Mouse (Mus musculus): ENCODE results near the gene Bhlhb9.
"Not testable (repeated sequence)": the region's sequence is repeated elsewhere in the genome, so short reads cannot be mapped to it uniquely, and the experiment has no call there.

Bhlhb9 gene

GRCm38 (mm10) chrX:135797212-135797644, at the start of gene Bhlhb9:
Bhlhb9 (plus strand) TSS chrX:135797594.
- in situ Hi-C loops (cut with MboI, MseI): loop anchor here (5.0 kb wide), 1 partner anchor 45 kb away; no protein-coding TSS in a partner anchor

- in situ Hi-C loops (cut with MboI, MseI): loop anchor here in 1 of 2 experiments (5.0 to 10.0 kb wide), 2 partner anchors 101 to 178 kb away; no protein-coding TSS in a partner anchor
Measured at GRCm38 (mm10) chrX:135752832-135753231, 44.6 kb upstream of the Bhlhb9 start.

- in situ Hi-C loops (cut with MboI, MseI): no loop called here
Measured at GRCm38 (mm10) chrX:135761707-135762106, 35.7 kb upstream of the Bhlhb9 start.

DNA sequence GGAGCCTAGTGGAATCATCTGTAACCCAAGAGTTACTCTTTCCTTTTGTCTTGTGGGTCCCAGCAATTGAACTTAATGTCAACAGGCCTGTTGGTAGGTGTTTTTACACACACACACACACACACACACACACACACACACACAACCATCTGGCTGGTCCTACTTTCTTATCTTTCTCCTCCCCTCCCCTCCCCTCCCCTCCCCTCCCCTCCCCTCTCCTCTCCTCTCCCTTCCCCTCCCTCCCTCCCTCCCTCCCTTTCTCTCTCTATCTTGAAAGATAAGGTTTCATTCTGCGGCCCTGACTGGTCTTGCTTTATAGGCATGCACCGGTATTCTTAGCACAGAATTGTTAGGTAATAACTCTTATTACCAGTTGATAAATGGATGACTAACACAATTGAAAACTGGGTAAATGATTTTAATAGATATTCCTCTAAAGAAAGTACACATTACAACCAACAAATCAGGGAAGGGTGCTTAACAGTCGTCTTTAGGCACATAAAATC, 29.3 kb upstream of the Bhlhb9 start:
- in situ Hi-C loops (cut with MboI, MseI): no loop called here

GRCm38 (mm10) chrX:135768565-135768964, 28.8 kb upstream of the Bhlhb9 start:
- in situ Hi-C loops (cut with MboI, MseI): no loop called here

DNA sequence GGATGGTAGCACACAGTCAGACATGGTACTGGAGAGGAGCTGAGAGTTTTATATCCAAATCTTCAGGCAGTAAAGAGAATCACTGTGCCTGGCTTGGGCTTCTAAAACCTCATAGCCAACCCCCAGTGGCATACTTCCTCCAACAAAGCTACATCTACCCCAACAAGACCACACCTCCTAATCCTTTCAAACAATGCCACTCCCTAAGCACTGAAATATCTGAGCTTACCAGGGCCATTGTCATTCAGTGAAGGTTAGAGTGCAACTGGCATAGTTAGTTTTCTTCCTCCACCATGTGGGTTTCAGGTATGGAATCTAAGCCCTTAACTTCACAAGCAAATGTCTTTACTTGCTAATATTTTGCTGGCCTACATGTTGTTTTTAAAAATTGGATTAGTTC, 5.9 kb upstream of the Bhlhb9 start:
- in situ Hi-C loops (cut with MboI, MseI): no loop called here

- in situ Hi-C loops (cut with MboI, MseI): no loop called here
Measured at GRCm38 (mm10) chrX:135792326-135792725, 5.1 kb upstream of the Bhlhb9 start.

GRCm38 (mm10) chrX:135795591-135796304, 1.6 kb upstream of the Bhlhb9 start:
- in situ Hi-C loops (cut with MboI, MseI): loop anchor here (5.0 kb wide), 1 partner anchor 47 kb away; no protein-coding TSS in a partner anchor

DNA sequence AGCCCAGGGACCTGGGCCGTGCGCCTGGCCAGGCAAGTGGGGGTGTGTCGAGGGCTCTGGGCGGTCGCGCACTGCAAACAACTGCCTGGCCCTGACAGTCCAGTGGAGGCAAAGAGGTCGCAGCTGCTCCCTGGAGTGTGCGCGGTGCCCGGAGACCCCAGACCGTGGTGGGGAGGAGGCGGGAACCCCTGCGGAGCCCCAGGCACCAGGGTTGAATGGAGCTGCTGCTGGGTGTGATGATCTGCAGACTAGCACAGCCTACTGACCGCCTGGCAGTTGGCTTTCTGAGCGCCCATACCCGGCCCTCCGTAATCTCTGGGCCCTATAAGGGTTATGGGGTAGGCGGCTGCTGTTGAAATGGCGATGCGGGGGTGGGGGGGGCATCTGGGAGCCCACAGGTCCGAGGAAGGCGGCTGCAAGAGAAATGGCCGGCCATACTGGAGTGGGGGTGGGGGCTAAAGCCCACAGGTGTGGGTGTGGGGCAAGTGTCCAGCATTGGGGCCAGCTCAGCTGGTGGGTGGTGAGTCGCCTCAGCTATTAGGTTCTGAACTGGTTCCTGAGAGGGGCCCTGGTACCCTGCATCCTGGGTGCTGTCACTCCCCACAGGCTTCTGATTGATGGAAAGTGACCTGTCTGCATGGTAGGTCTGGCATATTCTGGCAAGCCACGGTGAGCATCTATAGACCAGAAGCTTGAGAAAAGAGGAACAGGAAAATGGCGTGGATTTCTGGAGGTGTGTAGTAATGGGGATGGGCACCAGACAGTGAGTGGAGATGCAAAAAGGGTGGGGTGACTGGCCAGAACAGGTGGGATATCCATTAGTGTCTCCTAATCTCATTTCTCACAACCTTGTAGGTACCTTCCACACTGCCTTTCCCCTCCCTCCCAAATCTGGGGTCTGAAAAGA, 836 bp upstream of the Bhlhb9 start:
- in situ Hi-C loops (cut with MboI, MseI): loop anchor here (5.0 kb wide), 1 partner anchor 46 kb away; no protein-coding TSS in a partner anchor

DNA sequence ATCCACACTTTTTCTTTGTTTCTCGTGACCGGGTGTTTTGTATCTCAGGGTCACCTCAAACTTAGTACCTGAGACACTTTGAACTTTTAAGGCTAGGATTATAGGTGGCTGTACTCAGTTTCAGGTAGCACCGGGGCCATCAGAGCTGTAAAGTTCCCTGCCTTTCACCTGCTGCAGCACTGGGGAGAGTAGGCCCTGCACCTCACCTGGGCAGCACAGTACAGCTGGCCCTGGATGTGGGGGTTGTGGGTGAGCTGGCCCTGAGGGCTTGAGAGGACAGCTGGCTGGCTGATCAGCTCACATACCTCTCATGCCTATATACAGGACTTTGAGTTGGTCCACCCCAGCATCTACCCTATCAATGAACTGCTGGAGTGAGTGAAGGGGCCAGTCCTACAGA, 6.8 kb downstream of the Bhlhb9 start:
- in situ Hi-C loops (cut with MboI, MseI): loop anchor here in 1 of 2 experiments (5.0 to 25.0 kb wide), 2 partner anchors 168 to 667 kb away; no protein-coding TSS in a partner anchor

DNA sequence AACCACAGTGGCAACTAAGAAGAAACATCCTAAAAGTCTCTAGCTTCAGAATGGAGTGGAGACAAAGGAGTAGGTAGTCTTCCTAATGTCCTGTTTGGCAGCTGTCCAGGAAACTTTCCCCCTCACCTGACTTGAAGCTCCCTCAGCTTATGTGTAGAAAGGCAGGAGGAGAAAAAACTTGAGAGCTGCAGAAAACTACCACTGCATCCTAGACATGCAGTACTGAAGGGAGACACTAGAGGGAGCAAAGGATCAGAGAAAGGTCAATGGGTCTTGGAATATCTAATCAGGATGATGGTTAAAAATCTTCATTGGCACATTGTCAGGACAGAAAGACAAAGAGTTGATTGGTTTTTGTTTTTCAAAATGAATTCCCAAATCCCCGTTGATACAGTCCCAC, 8.4 kb downstream of the Bhlhb9 start:
- in situ Hi-C loops (cut with MboI, MseI): loop anchor here in 1 of 2 experiments (25.0 kb wide), 1 partner anchor 668 kb away; no protein-coding TSS in a partner anchor

GRCm38 (mm10) chrX:135835896-135836295, 38.5 kb downstream of the Bhlhb9 start:
- in situ Hi-C loops (cut with MboI, MseI): not testable (repeated sequence)

DNA sequence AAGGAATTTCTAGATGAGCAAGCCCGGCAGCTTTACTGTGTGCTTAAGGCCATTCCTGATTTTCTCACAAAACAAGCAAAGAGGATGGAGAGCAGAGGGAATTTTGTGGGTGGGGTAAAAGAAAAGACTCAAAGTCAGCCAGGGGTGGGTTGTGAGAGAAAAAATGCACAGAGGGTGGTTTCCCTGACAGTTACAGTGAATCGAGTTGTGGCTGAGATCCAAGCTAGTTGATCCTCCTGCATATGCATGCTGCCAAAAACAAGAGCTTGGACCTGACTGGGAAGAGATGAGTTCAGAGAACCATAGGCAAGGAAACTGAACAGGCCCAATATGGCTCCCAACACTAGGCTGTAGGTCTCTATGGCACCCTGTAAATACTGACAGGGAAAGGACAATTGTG, 40.5 kb downstream of the Bhlhb9 start:
- in situ Hi-C loops (cut with MboI, MseI): no loop called here

GRCm38 (mm10) chrX:135838521-135839360, 41.3 kb downstream of the Bhlhb9 start, which contains the start of gene Gprasp2:
Gprasp2 (plus strand) TSS chrX:135839034.
- in situ Hi-C loops (cut with MboI, MseI): not testable (repeated sequence)

GRCm38 (mm10) chrX:135839397-135840391, 42.3 kb downstream of the Bhlhb9 start:
- in situ Hi-C loops (cut with MboI, MseI): loop anchor here (5.0 kb wide), 1 partner anchor 42 kb away; the partner anchor contains the start of gene Bhlhb9 (in 2 of the 2)

- in situ Hi-C loops (cut with MboI, MseI): loop anchor here in 1 of 2 experiments (10.0 kb wide), 1 partner anchor 1632 kb away; no protein-coding TSS in a partner anchor
Measured at GRCm38 (mm10) chrX:135866806-135867205, 69.4 kb downstream of the Bhlhb9 start.

GRCm38 (mm10) chrX:135876679-135877078, 79.3 kb downstream of the Bhlhb9 start:
- in situ Hi-C loops (cut with MboI, MseI): no loop called here

DNA sequence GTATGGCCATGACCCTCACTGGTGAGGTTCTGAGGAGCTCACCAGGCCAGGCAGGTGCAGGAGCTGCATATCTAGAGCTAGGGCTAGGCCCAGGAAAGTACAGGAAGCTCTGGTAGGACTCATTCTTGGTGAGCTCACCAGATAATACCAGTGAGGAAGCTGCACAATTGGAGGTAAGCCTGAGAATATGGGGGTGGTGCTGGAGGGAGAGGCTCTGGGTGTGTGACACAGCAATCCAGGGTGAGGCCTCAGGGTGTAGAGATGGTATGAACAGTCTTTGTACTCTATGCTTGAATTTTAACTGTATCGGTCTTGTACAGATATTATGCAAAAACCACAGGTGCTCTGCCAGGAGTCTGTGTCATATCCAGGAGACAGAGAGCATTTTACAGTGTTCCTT, 82.2 kb downstream of the Bhlhb9 start:
- in situ Hi-C loops (cut with MboI, MseI): no loop called here
